Mouse (Mus musculus) E14TG2a.4 (cell line): ENCODE measurements around the gene Rnf24.

Experiments used
- CTCF ChIP-seq: conservative IDR thresholded peaks from 2 replicates; pipeline ENCODE4 v1.5.1; 2014; ENCODE audit warnings: low read length
- NANOG ChIP-seq: IDR thresholded peaks from 2 replicates; pipeline ENCODE4 v1.6.1; 2014; ENCODE audit warnings: borderline replicate concordance, low read length, mixed read lengths

GRCm38 (mm10) chr2:131358481-131358880 is 5.8 kb upstream of the Rnf24 start:
- no peak for TF ChIP-seq CTCF
- no peak for TF ChIP-seq NANOG
